Mouse (Mus musculus): ENCODE data around the gene Olfr1138.

The Olfr1138 gene

GRCm38 (mm10) chr2:87739878-87740277 is at the start of gene Olfr1138:
Olfr1138 (minus strand) TSS chr2:87739978.
- DNase-seq (ENCODE audit: low read depth, low spot score), result no peak

DNA sequence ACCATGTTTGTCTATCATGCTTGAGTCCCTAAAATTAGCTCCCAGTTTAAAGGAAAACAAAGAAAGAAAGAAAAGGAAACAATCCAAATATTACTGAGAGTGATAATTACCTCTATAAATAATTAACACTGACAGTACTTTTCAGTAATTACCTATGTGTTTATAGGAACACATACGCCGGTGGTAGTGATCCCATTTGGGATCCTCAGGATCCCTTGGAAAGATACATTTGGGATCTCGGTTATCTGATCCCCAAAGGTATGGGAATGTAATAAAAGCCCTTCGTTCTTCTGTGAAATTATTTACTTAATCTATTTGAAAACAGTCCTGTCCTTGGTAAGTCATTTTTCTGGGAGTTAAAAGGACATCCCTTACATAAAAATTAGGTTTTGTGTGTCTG is 39.4 kb upstream of the Olfr1138 start, which contains the start of gene Olfr152:
Gene Olfr152, plus strand, starts transcription at position 301 of the 400 bp plus-strand sequence.
- DNase-seq (ENCODE audit: low read depth, low spot score), result no peak

- DNase-seq (ENCODE audit: low read depth, low spot score), result no peak
Observed at GRCm38 (mm10) chr2:87776143-87776542, 36.4 kb upstream of the Olfr1138 start.

DNA sequence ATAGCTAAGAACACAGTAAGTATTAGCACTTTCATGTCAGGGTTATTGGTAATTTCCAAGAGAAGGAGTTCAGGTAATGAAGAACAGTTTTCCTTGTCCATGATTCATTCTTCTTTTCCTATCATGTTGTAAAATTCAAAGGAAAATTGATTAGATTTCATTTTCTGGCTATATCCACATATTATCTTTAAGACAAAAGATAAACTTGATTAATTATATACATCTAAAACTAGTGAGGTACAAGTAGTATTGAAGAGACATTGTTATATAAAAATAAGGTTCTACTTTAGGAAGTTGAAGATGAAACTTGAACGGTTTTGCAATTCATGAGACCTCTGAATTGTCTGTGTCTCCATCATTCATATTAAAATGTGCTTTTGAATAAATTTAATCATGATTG is 14.1 kb upstream of the Olfr1138 start, which contains the start of gene Olfr1141:
Gene Olfr1141, minus strand, starts transcription at position 101 of the 400 bp plus-strand sequence.
- DNase-seq (ENCODE audit: low read depth, low spot score), result no peak

GRCm38 (mm10) chr2:87743452-87743851 is 3.7 kb upstream of the Olfr1138 start, which contains the start of gene Olfr1140:
Olfr1140 (plus strand) TSS chr2:87743752.
- DNase-seq (ENCODE audit: low read depth, low spot score), result no peak

- no peak for DNase-seq (ENCODE audit: low read depth, low spot score)
Observed at GRCm38 (mm10) chr2:87713079-87713478, 26.7 kb downstream of the Olfr1138 start, which contains the start of gene Olfr1137. Olfr1137 (minus strand) TSS chr2:87713179.

DNA sequence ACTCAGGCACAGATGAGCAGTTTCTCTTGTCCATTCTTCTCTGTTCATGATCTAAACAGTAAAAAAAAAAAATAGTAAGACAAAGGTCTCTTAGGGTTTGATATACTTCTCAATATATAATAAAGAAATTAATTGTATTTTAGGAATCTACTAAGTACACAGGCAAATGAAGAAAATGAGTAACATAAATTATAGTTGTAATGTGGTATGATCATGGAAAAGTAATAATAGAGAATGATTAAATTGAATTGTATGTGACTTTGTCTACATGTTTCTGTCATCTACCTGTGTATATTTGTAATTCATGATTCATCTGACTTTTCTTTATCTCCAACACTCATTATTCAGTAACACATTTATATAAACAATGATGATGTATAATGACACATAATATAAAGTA is 45.9 kb downstream of the Olfr1138 start, which contains the start of gene Olfr1136:
Gene Olfr1136, minus strand, starts transcription at position 101 of the 400 bp plus-strand sequence.
- DNase-seq (ENCODE audit: low read depth, low spot score), result no peak
